Mouse (Mus musculus) E14TG2a.4 (cell line): ENCODE data around the gene Atad3a.

Source experiments
- CTCF ChIP-seq: conservative IDR thresholded peaks from 2 replicates; pipeline ENCODE4 v1.5.1; 2014; ENCODE audit warnings: low read length
- NANOG ChIP-seq: IDR thresholded peaks from 2 replicates; pipeline ENCODE4 v1.6.1; 2014; ENCODE audit warnings: borderline replicate concordance, low read length, mixed read lengths
- POU5F1 ChIP-seq: IDR thresholded peaks from 2 replicates; pipeline ENCODE4 v1.6.1; 2014; ENCODE audit warnings: low read length, borderline replicate concordance

DNA sequence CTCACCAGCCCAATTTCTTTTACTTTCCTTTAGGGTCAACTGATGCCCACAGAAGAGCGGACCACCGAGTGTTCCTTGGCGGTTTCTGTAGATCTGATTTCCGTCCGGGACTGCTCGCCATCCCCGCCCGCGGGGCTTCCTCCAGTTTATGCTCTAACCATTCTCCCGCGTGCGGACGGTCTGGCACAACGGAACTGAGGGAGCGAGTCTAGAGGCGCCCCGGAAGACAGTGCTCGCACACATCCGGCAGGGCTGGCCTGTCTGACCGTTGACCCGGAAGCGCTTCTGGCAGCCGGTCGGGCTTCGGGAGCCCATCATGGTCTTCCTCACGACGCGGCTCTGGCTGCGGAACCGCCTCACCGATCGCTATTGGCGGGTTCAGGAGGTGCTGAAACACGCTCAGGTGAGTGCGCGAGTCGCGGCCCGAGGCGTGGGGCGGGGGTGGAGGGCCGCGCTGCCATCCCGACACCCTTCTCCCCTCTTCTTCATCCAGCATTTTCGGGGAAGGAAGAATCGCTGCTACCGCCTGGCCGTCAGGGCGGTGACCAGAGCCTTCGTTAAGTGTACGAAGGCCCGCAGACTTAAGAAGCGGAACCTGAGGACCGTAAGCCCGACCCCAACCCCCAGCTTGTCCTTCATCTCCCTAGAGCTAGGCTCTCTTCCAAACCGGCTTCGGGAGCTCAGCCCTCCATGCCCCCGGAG, 42.6 kb upstream of the Atad3a start:
- no peak for TF ChIP-seq CTCF
- no peak for TF ChIP-seq NANOG
- TF ChIP-seq POU5F1: no peak
